Mouse (Mus musculus) liver, adult 2 months (tissue): ENCODE measurements around the gene F9. TPM values are rescaled to one million over a fixed set of nuclear protein-coding genes. Genes with fewer than 3 reads are reported as not detected.
A peak's percentile ranks its signal among the peaks of the same experiment; 100 is the strongest.
"Not testable (repeated sequence)": the region's sequence is repeated elsewhere in the genome, so short reads cannot be mapped to it uniquely, and the experiment has no call there.

Experiments used
- DNase-seq: peaks from one replicate; pipeline ENCODE4 v3.0.0-alpha.2; 2011; ENCODE audit warnings: low read depth, low spot score; ENCODE audit errors: extremely low read depth
- H3K27ac ChIP-seq: fragments of 200-500 bp; replicated peaks from 2 replicates; pipeline ENCODE4 v1.5.1; 2012; ENCODE audit warnings: low read depth, mild to moderate bottlenecking, control low read depth, inconsistent platforms, low read length; ENCODE audit not compliant: insufficient read depth
- H3K27me3 ChIP-seq: fragments of 200-500 bp; 2 replicates; pipeline ENCODE4 v1.6.1; 2012; ENCODE audit warnings: mild to moderate bottlenecking, moderate library complexity, low read length, inconsistent platforms; ENCODE audit not compliant: control insufficient read depth, insufficient read depth
- H3K36me3 ChIP-seq: fragments of 200-500 bp; 2 replicates; pipeline ENCODE4 v1.6.1; 2012; ENCODE audit warnings: low read length, inconsistent platforms; ENCODE audit not compliant: control insufficient read depth, insufficient read depth
- H3K4me1 ChIP-seq: fragments of 200-500 bp; 2 replicates; pipeline ENCODE4 v1.6.1; 2011; ENCODE audit warnings: low read length; ENCODE audit not compliant: control insufficient read depth, insufficient read depth
- H3K4me3 ChIP-seq: fragments of 200-500 bp; 2 replicates; pipeline ENCODE4 v1.5.1; 2011; ENCODE audit warnings: low read depth, mild to moderate bottlenecking, control low read depth, low read length, moderate library complexity; ENCODE audit not compliant: insufficient read depth
- H3K79me2 ChIP-seq: fragments of 200-500 bp; 2 replicates; pipeline ENCODE4 v1.6.1; 2012; ENCODE audit warnings: inconsistent platforms, mild to moderate bottlenecking, low read length, moderate library complexity; ENCODE audit not compliant: control insufficient read depth, insufficient read depth
- H3K9ac ChIP-seq: fragments of 200-500 bp; 2 replicates; pipeline ENCODE4 v1.6.1; 2012; ENCODE audit warnings: low read depth, mild to moderate bottlenecking, control low read depth, inconsistent platforms, low read length
- CTCF ChIP-seq: fragments of 200-500 bp; IDR thresholded peaks from 2 replicates; pipeline ENCODE4 v1.5.1; 2011; ENCODE audit warnings: low read depth, low read length, control low read depth
- POLR2A ChIP-seq: fragments of 200-500 bp; IDR thresholded peaks from 2 replicates; pipeline ENCODE4 v1.6.1; 2011; ENCODE audit warnings: low read length, control low read depth; ENCODE audit not compliant: insufficient read depth; ENCODE audit errors: extremely low read depth
- WGBS: fragments of 180-500 bp; shearing (Covaris S2); methylation state at CpG from one replicate; pipeline ENCODE4 v1.1.7; 2018; 5-methylcytosine and 5-hydroxymethylcytosine counted together
- polyA plus RNA-seq: library from polyadenylated mRNA; depleted of rRNA; stranded (reverse); fragments of >200 nt; gene quantifications from 2 replicates; pipeline ENCODE4 v1.2.3, GENCODE M21; 2012; rRNA removed
- total RNA-seq: library from RNA; depleted of rRNA; stranded (reverse); fragments of >200 nt; gene quantifications from 2 replicates; pipeline ENCODE4 v1.2.3, GENCODE M21; 2014; rRNA removed

Gene F9
- total RNA-seq (114 and 168 TPM in 2 replicates), polyA plus RNA-seq (24.5 and 30.2 TPM in 2 replicates)

DNA sequence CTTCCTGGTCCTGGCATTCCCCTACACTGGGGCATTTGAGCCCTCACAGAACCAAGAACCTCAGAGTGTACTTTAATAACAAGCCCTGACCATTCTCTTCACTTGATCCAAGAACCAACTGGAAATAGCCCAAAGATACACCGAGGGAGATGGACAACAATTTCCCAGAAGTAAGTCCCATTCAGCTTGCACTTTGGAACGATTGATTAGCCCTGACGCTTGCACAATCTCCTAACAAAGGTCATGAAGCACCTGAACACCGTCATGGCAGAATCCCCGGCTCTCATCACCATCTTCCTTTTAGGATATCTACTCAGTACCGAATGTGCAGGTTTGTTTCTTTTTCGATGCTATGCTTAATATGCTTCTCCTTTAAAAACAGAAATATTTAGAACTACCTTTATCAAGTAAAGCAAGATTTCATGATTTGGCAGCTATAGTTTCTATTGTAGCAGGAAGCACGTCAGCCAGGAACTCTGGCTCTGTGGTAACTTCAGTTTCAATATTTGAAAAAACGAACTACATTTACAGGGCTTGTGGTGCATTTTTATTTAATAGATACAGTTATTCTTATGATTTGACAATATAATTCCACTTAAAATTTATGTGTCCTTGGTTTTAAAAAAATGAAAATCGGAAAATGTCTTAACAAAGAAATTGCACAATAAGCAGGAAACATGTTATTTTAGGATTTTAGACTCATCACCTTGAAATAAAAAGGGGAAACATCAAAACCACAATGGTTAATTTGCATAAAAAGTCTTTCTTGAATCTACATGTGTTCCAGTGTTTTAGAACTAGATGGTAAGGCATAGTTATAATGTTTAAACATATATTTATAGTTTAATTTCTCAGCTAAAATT, at the start of gene F9:
TSS of gene F9 (plus strand) at position 244 of the 863 bp plus-strand sequence.
- DNase-seq: peak; percentile 96

GRCm38 (mm10) chrX:59969767-59970166, 29.5 kb upstream of the F9 start:
- H3K4me1 ChIP-seq, H3K9ac ChIP-seq, H3K27ac ChIP-seq, H3K79me2 ChIP-seq, DNase-seq, H3K27me3 ChIP-seq, H3K4me3 ChIP-seq, H3K36me3 ChIP-seq: not testable (repeated sequence)

More for the DNA sequence above, at the start of gene F9:
- no peaks in the 10 kb centered on the region for H3K79me2 ChIP-seq
- TF ChIP-seq CTCF (no peak), POLR2A (no peak)
- peak within 1 kb of the TSS; percentile 45 for H3K9ac ChIP-seq
- H3K27ac ChIP-seq: peak within 1 kb of the TSS; percentile 33
- peak within 1 kb of the TSS; percentile 62 for H3K4me3 ChIP-seq
- WGBS: 17% methylated on average over 10 of the region's 10 CpGs
- no peaks in the 10 kb centered on the region for H3K27me3 ChIP-seq
- peaks cover under 1% of the 10 kb centered on the region; the same call in 1 of the 2 replicates for H3K36me3 ChIP-seq
- H3K4me1 ChIP-seq: no peaks in the 10 kb centered on the region

- TF ChIP-seq POLR2A: no peak
- no peak for TF ChIP-seq CTCF
- WGBS: 24% methylated on average over 3 of the region's 3 CpGs
- peak overlapping the region; percentile 62 for H3K4me3 ChIP-seq
These were observed 800 bp downstream of the F9 start for GRCm38 (mm10) chrX:60000084-60000443.

DNA sequence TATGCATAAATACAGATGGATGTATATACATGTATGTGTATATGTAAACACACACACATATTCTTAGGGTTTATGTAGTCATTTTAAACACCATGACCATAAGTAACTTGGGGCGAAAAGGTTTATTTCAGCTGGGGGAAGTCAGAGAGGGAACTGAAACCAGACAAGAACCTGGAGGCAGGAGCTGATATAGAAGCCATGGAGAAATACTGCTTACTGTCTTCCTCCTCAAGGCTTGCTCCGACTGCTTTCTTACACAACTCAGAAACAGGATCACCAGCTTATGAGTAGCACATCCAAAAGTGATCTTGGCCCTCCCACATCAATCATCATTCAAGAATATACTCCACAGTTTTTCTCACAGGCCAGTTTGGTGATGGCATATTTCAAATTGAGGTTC, 2.2 kb downstream of the F9 start:
- 68% methylated on average over 2 of the region's 2 CpGs for WGBS
- no peaks in the 10 kb centered on the region; the same call in 1 of the 2 replicates for H3K4me1 ChIP-seq
- H3K4me3 ChIP-seq: no peak overlapping the region
- no peak for TF ChIP-seq POLR2A
- no peak for TF ChIP-seq CTCF
- no peak overlapping the region for H3K9ac ChIP-seq
- H3K79me2 ChIP-seq: no peaks in the 10 kb centered on the region
- peaks cover 5% of the 10 kb centered on the region; the same call in 1 of the 2 replicates for H3K36me3 ChIP-seq
- H3K27me3 ChIP-seq: no peaks in the 10 kb centered on the region
- 0 out of 2 replicates have a peak overlapping the region, but pooled peaks have one; percentile 35 for H3K27ac ChIP-seq
- no peak for DNase-seq

More at GRCm38 (mm10) chrX:60000084-60000443, 800 bp downstream of the F9 start:
- no peaks in the 10 kb centered on the region for H3K79me2 ChIP-seq
- DNase-seq: peak; percentile 63
- H3K36me3 ChIP-seq: peaks cover 2% of the 10 kb centered on the region; the same call in 1 of the 2 replicates
- H3K9ac ChIP-seq: peak overlapping the region; percentile 45
- no peaks in the 10 kb centered on the region for H3K27me3 ChIP-seq
- H3K27ac ChIP-seq: peak overlapping the region; percentile 33
- no peaks in the 10 kb centered on the region for H3K4me1 ChIP-seq

GRCm38 (mm10) chrX:60013084-60013676, 13.9 kb downstream of the F9 start:
- peaks cover 9% of the 10 kb centered on the region; the same call in 1 of the 2 replicates for H3K4me1 ChIP-seq
- no peaks in the 10 kb centered on the region for H3K27me3 ChIP-seq
- no peak overlapping the region for H3K9ac ChIP-seq
- H3K79me2 ChIP-seq: no peaks in the 10 kb centered on the region
- H3K36me3 ChIP-seq: peaks cover 3% of the 10 kb centered on the region; the same call in 1 of the 2 replicates
- peak overlapping the region; percentile 76 for H3K27ac ChIP-seq
- TF ChIP-seq CTCF (peak; percentile 48), POLR2A (no peak)
- peak; percentile 60 for DNase-seq
- no peak overlapping the region for H3K4me3 ChIP-seq
